Mouse (Mus musculus) neural tube, embryonic 13.5 days (tissue): ENCODE results near the gene Tsr1. TPM values are rescaled to one million over a fixed set of nuclear protein-coding genes. Genes with fewer than 3 reads are reported as not detected.

Experiments used
- ATAC-seq: fragments of 200-750 bp; cut with Nextera tagmentation; 2 replicates; pipeline ENCODE4 v1.8.0; 2017; ENCODE audit warnings: low read depth, mild to moderate bottlenecking, moderate TSS enrichment, moderate library complexity
- H3K27ac ChIP-seq: fragments of 300-500 bp; sonication (generic); replicated peaks from 2 replicates; pipeline ENCODE4 v1.5.1; 2015; ENCODE audit warnings: moderate library complexity, mild to moderate bottlenecking, inconsistent platforms
- H3K27me3 ChIP-seq: fragments of 300-500 bp; sonication (generic); 2 replicates; pipeline ENCODE4 v1.6.1; 2015; ENCODE audit warnings: mild to moderate bottlenecking, inconsistent platforms
- H3K36me3 ChIP-seq: fragments of 300-500 bp; sonication (generic); 2 replicates; pipeline ENCODE4 v1.6.1; 2015; ENCODE audit warnings: mild to moderate bottlenecking, inconsistent platforms
- H3K4me1 ChIP-seq: fragments of 300-500 bp; sonication (generic); replicated peaks from 2 replicates; pipeline ENCODE4 v1.6.1; 2015; ENCODE audit warnings: inconsistent platforms
- H3K4me2 ChIP-seq: fragments of 300-500 bp; sonication (generic); 2 replicates; pipeline ENCODE4 v1.6.1; 2015; ENCODE audit warnings: inconsistent platforms, mild to moderate bottlenecking, moderate library complexity
- H3K4me3 ChIP-seq: fragments of 300-500 bp; sonication (generic); 2 replicates; pipeline ENCODE4 v1.5.1; 2015; ENCODE audit warnings: mild to moderate bottlenecking, inconsistent platforms
- H3K9ac ChIP-seq: fragments of 300-500 bp; sonication (generic); 2 replicates; pipeline ENCODE4 v1.6.1; 2015; ENCODE audit warnings: moderate library complexity, mild to moderate bottlenecking, inconsistent platforms
- H3K9me3 ChIP-seq: fragments of 300-500 bp; sonication (generic); 2 replicates; pipeline ENCODE4 v1.6.1; 2016; ENCODE audit warnings: inconsistent platforms
- WGBS: fragments of 180-500 bp; shearing (Covaris S2); methylation state at CpG from one replicate; pipeline ENCODE4 v1.1.7; 2015; 5-methylcytosine and 5-hydroxymethylcytosine counted together
- microRNA-seq: library from miRNA; unstranded; fragments of <30 nt; microRNA quantifications from one replicate; pipeline ENCODE4, GENCODE M21; 2016
- polyA plus RNA-seq: library from polyadenylated mRNA; unstranded; fragments of >200 nt; fragmentation: Nextera tagmentation; extraction: Ambion mirVana; gene quantifications from 2 replicates; pipeline ENCODE4 v1.2.1, GENCODE M21; 2015

The Tsr1 gene
- polyA plus RNA-seq, 1 experiment from 2014 or later: 30.2 TPM

DNA sequence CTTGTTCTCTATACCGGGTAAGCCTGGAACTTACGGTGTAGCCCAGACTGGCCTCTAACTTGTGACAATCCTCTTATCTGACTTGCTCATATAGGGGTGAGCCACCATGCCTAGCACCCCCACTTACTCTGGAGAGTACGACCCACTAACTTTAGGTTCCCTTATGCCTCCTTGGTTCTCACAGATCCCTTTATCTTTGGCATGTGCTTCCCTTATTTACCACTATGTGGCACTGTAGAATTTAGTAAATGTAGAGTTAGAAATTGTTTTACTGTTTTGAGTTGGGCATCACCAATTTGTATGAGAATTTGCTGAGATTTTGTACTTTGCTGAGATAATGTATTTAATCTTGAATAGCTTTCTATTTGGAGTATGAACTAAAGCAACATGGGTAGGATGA is 48.5 kb downstream of the Tsr1 start:
- Histone ChIP-seq H3K27ac (no peak overlapping the region), H3K4me3 (no peak overlapping the region), H3K9ac (no peak overlapping the region), H3K36me3 (peaks cover 56% of the 10 kb centered on the region), H3K4me1 (no peaks in the 10 kb centered on the region), H3K27me3 (no peaks in the 10 kb centered on the region), H3K9me3 (no peaks in the 10 kb centered on the region), H3K4me2 (no peak overlapping the region)
- 82% methylated on average over 3 of the region's 3 CpGs for WGBS
- ATAC-seq: no peak

- H3K4me3 ChIP-seq: no peak overlapping the region
- no peak overlapping the region for H3K4me2 ChIP-seq
- H3K4me1 ChIP-seq: no peaks in the 10 kb centered on the region
- no peak overlapping the region for H3K27ac ChIP-seq
- ATAC-seq: no peak
- H3K9ac ChIP-seq: no peak overlapping the region
- no peaks in the 10 kb centered on the region for H3K9me3 ChIP-seq
- no peaks in the 10 kb centered on the region for H3K27me3 ChIP-seq
- H3K36me3 ChIP-seq: peaks cover 29% of the 10 kb centered on the region
Measured at GRCm38 (mm10) chr11:74954901-74955300, 57.0 kb downstream of the Tsr1 start.

GRCm38 (mm10) chr11:74956006-74956405 is 58.1 kb downstream of the Tsr1 start:
- Histone ChIP-seq H3K27me3 (no peaks in the 10 kb centered on the region), H3K36me3 (peaks cover 25% of the 10 kb centered on the region), H3K27ac (no peak overlapping the region), H3K4me2 (no peak overlapping the region), H3K4me1 (no peaks in the 10 kb centered on the region), H3K9ac (no peak overlapping the region), H3K9me3 (no peaks in the 10 kb centered on the region), H3K4me3 (no peak overlapping the region)
- ATAC-seq: no peak

- ATAC-seq: no peak
- H3K4me1 ChIP-seq: no peaks in the 10 kb centered on the region; the same call in 1 of the 2 replicates
- no peak overlapping the region for H3K9ac ChIP-seq
- peaks cover 21% of the 10 kb centered on the region for H3K36me3 ChIP-seq
- no peak overlapping the region for H3K4me2 ChIP-seq
- H3K27ac ChIP-seq: no peak overlapping the region
- no peaks in the 10 kb centered on the region for H3K27me3 ChIP-seq
- WGBS: 94% methylated on average over 2 of the region's 2 CpGs
- no peak overlapping the region for H3K4me3 ChIP-seq
- H3K9me3 ChIP-seq: no peaks in the 10 kb centered on the region
Measured at GRCm38 (mm10) chr11:74957600-74957999, 59.7 kb downstream of the Tsr1 start.

Small RNA genes lying within 50 kb of the gene (microRNA-seq; reads per million reads assigned to microRNA genes)
- not detected for gene Mir6926

Other genes starting within 250 kb of the Tsr1 start
- gene Cluh, start 248.6 kb upstream of the Tsr1 start, polyA plus RNA-seq: 16.3 and 16.9 TPM in 2 replicates
- 60.9 and 74.4 TPM in 2 replicates for gene Pafah1b1, start 173.4 kb upstream of the Tsr1 start, polyA plus RNA-seq
- gene Mettl16, start 127.2 kb upstream of the Tsr1 start, polyA plus RNA-seq: 40.2 and 49.8 TPM in 2 replicates
- gene Mnt, start 67.2 kb upstream of the Tsr1 start, polyA plus RNA-seq: 8.4 and 8.9 TPM in 2 replicates
- 17.1 and 19.7 TPM in 2 replicates for gene Sgsm2, start 1.0 kb upstream of the Tsr1 start, polyA plus RNA-seq
- gene Smg6, start 27.8 kb downstream of the Tsr1 start, polyA plus RNA-seq: 17.4 and 19.1 TPM in 2 replicates
- gene Srr, start 27.9 kb downstream of the Tsr1 start, polyA plus RNA-seq: 34.9 and 36.5 TPM in 2 replicates